Mouse (Mus musculus): Measurements from ENCODE around the gene Ccnq. TPM values are rescaled to one million over a fixed set of nuclear protein-coding genes. Genes with fewer than 3 reads are reported as not detected.
"Not testable (repeated sequence)": the region's sequence is repeated elsewhere in the genome, so short reads cannot be mapped to it uniquely, and the experiment has no call there.

Ccnq gene
- total and polyA plus RNA-seq, 2 experiments from 2014 or later = 35.4 to 35.9 TPM

- Histone ChIP-seq H3K4me3 (ENCODE audit: low read length) (no peak overlapping the region), H3K4me2 (ENCODE audit: low read depth, low read length) (no peak overlapping the region), H3K4me1 (ENCODE audit: insufficient read depth, low read length) (no peaks in the 10 kb centered on the region; the same call in none of the 2 replicates), H3K9me3 (ENCODE audit: low read length) (no peaks in the 10 kb centered on the region), H3K36me3 (ENCODE audit: insufficient read depth, low read length) (no peaks in the 10 kb centered on the region), H3K27ac (no peak overlapping the region), H3K27me3 (ENCODE audit: insufficient read depth, low read length) (no peaks in the 10 kb centered on the region), H3K9ac (replicated peaks; ENCODE audit: low read length) (no peak overlapping the region)
- no peak for TF ChIP-seq CTCF (IDR thresholded peaks at IDR 0.05; ENCODE audit: low read depth)
- ATAC-seq (no peak), DNase-seq (ENCODE audit: low spot score) (no peak)
- 68% methylated on average over 8 of the region's 8 CpGs for WGBS
Observed at GRCm38 (mm10) chr11:78764304-78764703, 12.8 kb upstream of the Ccnq start.

DNA sequence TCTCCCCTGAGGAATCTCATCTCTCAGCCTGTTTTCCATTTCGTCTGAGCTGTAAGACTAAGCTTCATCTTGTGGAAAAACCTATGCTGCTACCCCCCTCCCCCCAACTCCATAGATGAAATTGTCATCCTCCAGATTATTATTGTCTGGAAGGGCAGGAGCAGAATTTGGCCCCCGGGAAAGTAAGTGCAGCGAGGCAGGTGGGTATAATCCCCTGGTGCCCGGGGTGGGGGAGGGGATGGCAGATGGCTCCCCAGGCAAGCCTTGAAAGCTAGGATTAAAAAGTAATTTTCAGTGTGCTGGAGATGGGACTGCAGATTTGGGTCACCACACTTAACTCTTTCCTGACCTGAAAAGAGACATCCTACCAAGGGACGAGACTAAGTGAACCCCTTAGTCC, 10.7 kb upstream of the Ccnq start:
- H3K9me3 ChIP-seq (ENCODE audit: low read length) = no peaks in the 10 kb centered on the region
- WGBS = 26% methylated on average over 5 of the region's 5 CpGs
- TF ChIP-seq CTCF (IDR thresholded peaks at IDR 0.05; ENCODE audit: low read depth) = no peak
- no peak overlapping the region for H3K4me2 ChIP-seq (ENCODE audit: low read depth, low read length)
- no peaks in the 10 kb centered on the region for H3K4me1 ChIP-seq (ENCODE audit: insufficient read depth, low read length)
- H3K27me3 ChIP-seq (ENCODE audit: insufficient read depth, low read length) = no peaks in the 10 kb centered on the region
- peak; percentile 41 for DNase-seq (ENCODE audit: low spot score)
- no peak overlapping the region for H3K4me3 ChIP-seq (ENCODE audit: low read length)
- H3K9ac ChIP-seq (replicated peaks; ENCODE audit: low read length) = no peak overlapping the region
- no peak for ATAC-seq
- no peaks in the 10 kb centered on the region for H3K36me3 ChIP-seq (ENCODE audit: insufficient read depth, low read length)
- no peak overlapping the region for H3K27ac ChIP-seq

DNA sequence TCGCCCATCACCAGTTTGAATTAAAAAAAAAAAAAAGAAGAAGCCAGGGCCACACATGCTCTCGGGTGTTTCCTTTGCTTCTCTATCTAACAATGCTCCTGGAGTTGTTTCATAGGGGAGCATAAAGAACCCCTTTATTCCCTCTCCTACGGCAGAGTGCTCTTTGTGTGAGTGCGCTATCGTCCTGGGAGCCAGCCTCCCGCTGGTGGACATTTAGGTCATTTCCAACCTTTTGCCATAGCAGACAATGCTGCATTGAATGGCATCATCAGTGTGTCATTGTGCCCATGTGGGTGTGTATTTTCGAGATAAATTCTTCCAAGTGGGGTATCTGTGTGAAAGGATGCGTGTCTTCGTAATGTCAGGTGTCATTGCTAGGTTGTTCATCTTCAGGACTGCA, 9.6 kb upstream of the Ccnq start:
- Histone ChIP-seq H3K27ac (no peak overlapping the region), H3K4me3 (ENCODE audit: low read length) (no peak overlapping the region), H3K9ac (replicated peaks; ENCODE audit: low read length) (no peak overlapping the region), H3K9me3 (ENCODE audit: low read length) (no peaks in the 10 kb centered on the region), H3K36me3 (ENCODE audit: insufficient read depth, low read length) (no peaks in the 10 kb centered on the region), H3K4me2 (ENCODE audit: low read depth, low read length) (no peak overlapping the region), H3K4me1 (ENCODE audit: insufficient read depth, low read length) (no peaks in the 10 kb centered on the region), H3K27me3 (ENCODE audit: insufficient read depth, low read length) (no peaks in the 10 kb centered on the region)
- DNase-seq (ENCODE audit: low spot score) (no peak), ATAC-seq (no peak)
- 35% methylated on average over 9 of the region's 9 CpGs for WGBS
- TF ChIP-seq CTCF (IDR thresholded peaks at IDR 0.05; ENCODE audit: low read depth) = no peak

DNA sequence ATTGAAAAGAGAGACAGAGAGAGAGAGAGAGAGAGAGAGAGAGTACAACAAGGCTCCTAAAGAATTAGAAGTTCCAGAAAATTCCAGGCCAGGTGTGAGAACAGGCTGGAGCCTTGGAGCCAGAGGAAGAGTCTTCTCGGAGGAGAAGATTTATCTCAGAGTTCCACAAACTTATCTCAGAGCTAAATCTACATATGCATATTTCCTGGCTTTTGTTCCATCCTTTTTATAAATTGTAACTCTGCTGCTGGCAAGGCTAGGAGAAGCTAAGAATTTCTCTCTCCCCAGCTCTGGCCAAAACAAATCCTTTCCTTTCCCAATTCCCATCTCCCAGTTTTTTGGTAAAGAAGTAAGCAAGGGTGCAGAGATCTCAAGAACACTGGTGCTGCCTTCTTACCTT, 3.8 kb upstream of the Ccnq start:
- ATAC-seq (no peak), DNase-seq (ENCODE audit: low spot score) (no peak)
- H3K36me3 ChIP-seq (ENCODE audit: insufficient read depth, low read length) = no peaks in the 10 kb centered on the region
- TF ChIP-seq CTCF (IDR thresholded peaks at IDR 0.05; ENCODE audit: low read depth) = no peak
- H3K4me2 ChIP-seq (ENCODE audit: low read depth, low read length) = no peak overlapping the region
- H3K9ac ChIP-seq (replicated peaks; ENCODE audit: low read length) = no peak overlapping the region
- WGBS = 91% methylated on average over 1 of the region's 1 CpGs
- H3K27ac ChIP-seq = no peak overlapping the region
- H3K9me3 ChIP-seq (ENCODE audit: low read length) = no peaks in the 10 kb centered on the region
- H3K4me1 ChIP-seq (ENCODE audit: insufficient read depth, low read length) = no peaks in the 10 kb centered on the region
- H3K27me3 ChIP-seq (ENCODE audit: insufficient read depth, low read length) = no peaks in the 10 kb centered on the region
- H3K4me3 ChIP-seq (ENCODE audit: low read length) = no peak overlapping the region

DNA sequence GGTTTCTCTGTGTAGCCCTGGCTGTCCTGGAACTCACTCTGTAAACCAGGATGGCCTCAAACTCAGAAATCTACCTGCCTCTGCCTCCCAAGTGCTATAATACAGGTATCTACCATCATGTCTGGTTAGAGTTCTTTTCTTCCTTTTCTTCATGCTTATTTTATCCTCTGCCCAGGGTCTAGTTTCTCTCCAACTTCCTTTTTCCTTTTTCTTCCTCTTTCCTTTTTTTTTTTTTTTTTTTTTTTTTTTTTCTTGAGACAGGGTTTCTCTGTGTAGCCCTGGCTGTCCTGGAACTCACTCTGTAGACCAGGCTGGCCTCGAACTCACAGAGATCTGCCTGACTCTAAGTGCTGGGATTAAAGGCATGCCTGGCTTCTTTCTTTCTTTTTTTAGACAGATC, 2.6 kb upstream of the Ccnq start:
- WGBS = 75% methylated on average over 1 of the region's 1 CpGs
- H3K9me3 ChIP-seq (ENCODE audit: low read length); H3K4me2 ChIP-seq (ENCODE audit: low read depth, low read length); H3K27ac ChIP-seq; H3K4me3 ChIP-seq (ENCODE audit: low read length); H3K4me1 ChIP-seq (ENCODE audit: insufficient read depth, low read length); H3K36me3 ChIP-seq (ENCODE audit: insufficient read depth, low read length); DNase-seq (ENCODE audit: low spot score); H3K27me3 ChIP-seq (ENCODE audit: insufficient read depth, low read length); H3K9ac ChIP-seq (replicated peaks; ENCODE audit: low read length); ATAC-seq: not testable (repeated sequence)

DNA sequence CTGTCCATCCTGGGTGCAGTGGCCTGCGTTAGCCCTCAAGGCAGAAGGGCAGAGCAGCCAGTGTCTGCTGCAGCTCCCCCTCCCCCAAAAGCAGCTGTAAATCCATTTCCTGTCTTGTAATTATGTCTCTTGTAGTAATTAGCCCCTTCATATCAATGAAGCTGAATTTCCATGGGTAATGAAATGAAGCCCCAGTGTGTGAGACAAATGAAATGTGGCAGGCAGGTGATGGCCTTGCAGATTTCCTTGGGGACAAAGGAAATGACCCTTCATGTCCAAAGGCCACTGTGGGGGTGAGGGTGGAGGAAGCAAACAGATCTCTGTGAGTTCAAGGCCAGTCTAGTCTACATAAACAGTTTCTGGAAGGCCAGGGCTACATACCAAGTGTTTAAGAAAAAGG, 1.7 kb upstream of the Ccnq start:
- no peak overlapping the region for H3K4me2 ChIP-seq (ENCODE audit: low read depth, low read length)
- no peaks in the 10 kb centered on the region for H3K9me3 ChIP-seq (ENCODE audit: low read length)
- no peak overlapping the region for H3K27ac ChIP-seq
- 82% methylated on average over 1 of the region's 1 CpGs for WGBS
- no peaks in the 10 kb centered on the region for H3K4me1 ChIP-seq (ENCODE audit: insufficient read depth, low read length)
- no peak overlapping the region for H3K9ac ChIP-seq (replicated peaks; ENCODE audit: low read length)
- H3K36me3 ChIP-seq (ENCODE audit: insufficient read depth, low read length) = no peaks in the 10 kb centered on the region
- TF ChIP-seq CTCF (IDR thresholded peaks at IDR 0.05; ENCODE audit: low read depth) = no peak
- ATAC-seq (no peak), DNase-seq (ENCODE audit: low spot score) (no peak)
- H3K4me3 ChIP-seq (ENCODE audit: low read length) = no peak overlapping the region
- no peaks in the 10 kb centered on the region for H3K27me3 ChIP-seq (ENCODE audit: insufficient read depth, low read length)

DNA sequence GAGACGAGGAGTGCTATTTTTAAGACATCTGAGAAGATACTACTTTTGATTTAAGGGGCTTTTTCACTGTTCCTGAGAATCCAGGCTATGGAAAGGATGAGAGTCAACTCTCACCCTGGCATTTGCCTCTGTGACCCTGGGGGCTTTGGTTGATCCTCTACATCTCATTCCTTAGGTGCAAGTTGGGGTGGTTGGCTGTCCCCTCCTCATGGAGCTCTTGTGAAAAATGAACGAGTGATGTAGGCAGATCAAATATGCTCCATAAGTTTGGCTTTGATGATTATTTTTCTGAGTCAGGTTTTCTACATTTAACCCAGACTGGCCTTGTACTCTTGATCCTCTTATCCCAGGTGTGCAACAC, 294 bp upstream of the Ccnq start:
- Histone ChIP-seq H3K36me3 (ENCODE audit: insufficient read depth, low read length) (no peaks in the 10 kb centered on the region), H3K4me1 (ENCODE audit: insufficient read depth, low read length) (no peaks in the 10 kb centered on the region), H3K4me2 (ENCODE audit: low read depth, low read length) (peak overlapping the region; percentile 75), H3K27me3 (ENCODE audit: insufficient read depth, low read length) (no peaks in the 10 kb centered on the region), H3K9ac (replicated peaks; ENCODE audit: low read length) (peak overlapping the region; percentile 78), H3K9me3 (ENCODE audit: low read length) (no peaks in the 10 kb centered on the region), H3K27ac (peak overlapping the region; percentile 87; the same call in 1 of the 2 replicates), H3K4me3 (ENCODE audit: low read length) (peak overlapping the region; percentile 62)
- DNase-seq (ENCODE audit: low spot score) = no peak
- ATAC-seq = peak; percentile 43; the same call in 1 of the 2 replicates
- no peak for TF ChIP-seq CTCF (IDR thresholded peaks at IDR 0.05; ENCODE audit: low read depth)
- 7% methylated on average over 2 of the region's 2 CpGs for WGBS
